Mouse (Mus musculus): ENCODE measurements around the gene Dbnl. TPM values are rescaled to one million over a fixed set of nuclear protein-coding genes. Genes with fewer than 3 reads are reported as not detected.

Dbnl gene
- polyA plus RNA-seq, 2 experiments, result 31.3 to 35.9 TPM

DNA sequence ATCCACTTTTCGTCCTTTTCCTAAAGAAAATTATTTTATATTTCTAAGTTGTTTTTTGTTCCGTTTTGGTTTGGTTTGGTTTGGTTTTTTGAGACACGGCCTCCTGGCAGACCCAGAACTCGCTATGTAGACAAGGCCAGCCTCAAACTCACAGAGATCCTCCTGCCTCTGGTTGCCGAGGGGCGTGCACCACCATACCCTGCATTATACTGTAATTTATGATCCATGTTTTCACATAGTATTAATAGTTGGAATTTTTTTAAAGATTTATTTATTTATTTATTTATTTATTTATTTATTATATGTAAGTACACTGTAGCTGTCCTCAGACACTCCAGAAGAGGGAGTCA, 25.7 kb upstream of the Dbnl start:
- DNase-seq (ENCODE audit: low read depth in 3 of 3, low spot score in 3 of 3), result no peak
- 7% methylated on average over 6 of the region's 6 CpGs for WGBS (ENCODE audit: insufficient replicate concordance)
- Histone ChIP-seq H3K4me3 (ENCODE audit: insufficient read depth in 1 of 2, low read depth in 2 of 2, low read length in 2 of 2) (peak overlapping the region; percentile 54 to 79), H3K36me3 (replicated peaks; ENCODE audit: control insufficient read depth, insufficient read depth, low read depth) (no peaks in the 10 kb centered on the region), H3K9ac (replicated peaks) (peak overlapping the region; percentile 59), H3K4me2 (ENCODE audit: low read depth) (peak overlapping the region; percentile 77), H3K27me3 (ENCODE audit: control insufficient read depth, insufficient read depth, low read length) (no peaks in the 10 kb centered on the region), H3K4me1 (replicated peaks; ENCODE audit: control insufficient read depth in 2 of 2, insufficient read depth in 2 of 2, low read length in 1 of 2) (peaks cover 2 to 4% of the 10 kb centered on the region in 2 experiments; a peak in 2 of 4 replicates), H3K27ac (peak overlapping the region; percentile 65), H3K9me3 (ENCODE audit: control insufficient read depth, low read length) (no peaks in the 10 kb centered on the region)
- ATAC-seq (ENCODE audit: insufficient read depth), result no peak
- TF ChIP-seq EP300 (IDR thresholded peaks at IDR 0.05; ENCODE audit: low read depth) (no peak), CTCF (IDR thresholded peaks at IDR 0.05; ENCODE audit: low read depth) (no peak)

DNA sequence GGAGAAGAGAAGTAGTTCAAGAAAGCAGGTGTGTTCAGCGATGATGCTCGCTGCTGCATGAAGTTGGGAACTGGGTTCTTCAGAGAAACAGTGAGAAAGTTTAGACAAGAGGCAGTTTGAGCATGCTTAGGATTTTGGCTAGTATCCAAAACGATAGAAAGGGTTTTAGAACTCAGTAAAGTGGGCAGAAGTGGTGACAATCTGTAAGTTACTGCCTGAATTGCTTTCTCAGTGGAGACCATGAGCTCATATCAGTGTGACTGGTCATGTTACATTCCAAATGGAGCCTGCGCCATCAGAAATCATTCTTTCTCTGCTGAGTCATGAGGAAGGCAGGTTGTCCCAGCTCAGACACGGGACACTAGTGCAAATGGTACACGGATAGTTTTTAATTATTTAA, 22.3 kb upstream of the Dbnl start:
- 72% methylated on average over 6 of the region's 6 CpGs for WGBS (ENCODE audit: insufficient replicate concordance)
- Histone ChIP-seq H3K4me1 (replicated peaks; ENCODE audit: control insufficient read depth in 2 of 2, insufficient read depth in 2 of 2, low read length in 1 of 2) (no peaks in the 10 kb centered on the region; a peak in 1 of 4 replicates), H3K9ac (replicated peaks) (no peak overlapping the region), H3K27ac (no peak overlapping the region), H3K36me3 (replicated peaks; ENCODE audit: control insufficient read depth, insufficient read depth, low read depth) (no peaks in the 10 kb centered on the region), H3K27me3 (ENCODE audit: control insufficient read depth, insufficient read depth, low read length) (no peaks in the 10 kb centered on the region), H3K4me2 (ENCODE audit: low read depth) (no peak overlapping the region), H3K9me3 (ENCODE audit: control insufficient read depth, low read length) (no peaks in the 10 kb centered on the region), H3K4me3 (ENCODE audit: insufficient read depth in 1 of 2, low read depth in 2 of 2, low read length in 2 of 2) (no peak overlapping the region)
- no peak for DNase-seq (ENCODE audit: low read depth in 3 of 3, low spot score in 3 of 3)
- no peak for TF ChIP-seq EP300 (IDR thresholded peaks at IDR 0.05; ENCODE audit: low read depth)
- no peak for TF ChIP-seq CTCF (IDR thresholded peaks at IDR 0.05; ENCODE audit: low read depth)
- no peak for ATAC-seq (ENCODE audit: insufficient read depth)

DNA sequence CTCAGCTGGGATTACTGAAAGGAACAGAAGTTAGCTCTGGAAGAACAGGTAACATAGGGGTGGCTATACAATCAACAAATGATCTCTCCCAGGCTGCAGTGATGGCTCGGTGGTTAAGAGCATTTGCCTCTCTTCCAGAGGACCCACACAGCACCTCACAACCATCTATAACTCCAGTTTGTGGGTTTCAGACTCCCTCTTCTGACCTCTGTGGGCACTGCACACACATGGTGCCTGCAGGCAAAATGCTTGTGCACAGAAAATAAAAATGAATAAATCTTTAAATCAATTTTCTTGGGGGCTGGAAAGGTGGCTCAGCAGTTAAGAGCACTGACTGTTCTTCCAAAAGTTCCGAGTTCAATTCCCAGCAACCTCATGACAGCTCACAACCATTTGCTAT, 9.8 kb upstream of the Dbnl start:
- Histone ChIP-seq H3K27me3 (ENCODE audit: control insufficient read depth, insufficient read depth, low read length) (no peaks in the 10 kb centered on the region), H3K27ac (no peak overlapping the region), H3K4me1 (replicated peaks; ENCODE audit: control insufficient read depth in 2 of 2, insufficient read depth in 2 of 2, low read length in 1 of 2) (peaks cover 10 to 11% of the 10 kb centered on the region in 2 experiments), H3K36me3 (replicated peaks; ENCODE audit: control insufficient read depth, insufficient read depth, low read depth) (no peaks in the 10 kb centered on the region), H3K9me3 (ENCODE audit: control insufficient read depth, low read length) (no peaks in the 10 kb centered on the region), H3K9ac (replicated peaks) (no peak overlapping the region), H3K4me2 (ENCODE audit: low read depth) (no peak overlapping the region), H3K4me3 (ENCODE audit: insufficient read depth in 1 of 2, low read depth in 2 of 2, low read length in 2 of 2) (no peak overlapping the region)
- TF ChIP-seq CTCF (IDR thresholded peaks at IDR 0.05; ENCODE audit: low read depth), result peak; percentile 64
- TF ChIP-seq EP300 (IDR thresholded peaks at IDR 0.05; ENCODE audit: low read depth), result 0 out of 2 replicates have a peak, but pooled peaks have one; percentile 7
- no peak for DNase-seq (ENCODE audit: low read depth in 3 of 3, low spot score in 3 of 3)
- ATAC-seq (ENCODE audit: insufficient read depth), result no peak
- WGBS (ENCODE audit: insufficient replicate concordance), result 44% methylated on average over 2 of the region's 2 CpGs

DNA sequence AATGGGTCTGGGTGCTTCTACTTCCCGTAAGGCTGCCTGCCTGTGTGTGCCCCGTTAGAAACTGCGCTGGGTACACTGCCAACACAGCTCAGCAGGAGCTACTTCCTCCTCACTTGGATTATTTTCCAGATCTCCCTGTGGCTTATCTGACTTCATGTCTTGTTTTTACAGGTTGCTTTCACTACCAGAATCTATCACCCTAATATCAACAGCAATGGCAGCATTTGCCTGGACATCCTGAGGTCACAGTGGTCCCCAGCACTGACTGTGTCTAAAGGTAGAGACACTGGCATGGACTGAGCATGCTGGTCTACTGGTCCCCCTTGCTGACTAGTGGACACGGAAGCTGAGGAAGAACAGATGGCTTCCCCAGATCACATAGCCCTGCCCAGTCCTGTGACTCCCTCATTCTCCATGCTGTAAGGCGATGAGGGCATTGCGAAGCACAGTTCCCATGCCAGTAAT, 8.2 kb upstream of the Dbnl start:
- Histone ChIP-seq H3K36me3 (replicated peaks; ENCODE audit: control insufficient read depth, insufficient read depth, low read depth) (no peaks in the 10 kb centered on the region), H3K4me2 (ENCODE audit: low read depth) (no peak overlapping the region), H3K4me3 (ENCODE audit: insufficient read depth in 1 of 2, low read depth in 2 of 2, low read length in 2 of 2) (no peak overlapping the region), H3K9ac (replicated peaks) (no peak overlapping the region), H3K9me3 (ENCODE audit: control insufficient read depth, low read length) (no peaks in the 10 kb centered on the region), H3K4me1 (replicated peaks; ENCODE audit: control insufficient read depth in 2 of 2, insufficient read depth in 2 of 2, low read length in 1 of 2) (peaks cover 10 to 11% of the 10 kb centered on the region in 2 experiments), H3K27ac (no peak overlapping the region), H3K27me3 (ENCODE audit: control insufficient read depth, insufficient read depth, low read length) (no peaks in the 10 kb centered on the region)
- no peak for DNase-seq (ENCODE audit: low read depth in 3 of 3, low spot score in 3 of 3)
- 84% methylated on average over 6 of the region's 6 CpGs for WGBS (ENCODE audit: insufficient replicate concordance)
- ATAC-seq (ENCODE audit: insufficient read depth), result no peak
- TF ChIP-seq EP300 (IDR thresholded peaks at IDR 0.05; ENCODE audit: low read depth), result no peak
- TF ChIP-seq CTCF (IDR thresholded peaks at IDR 0.05; ENCODE audit: low read depth), result no peak

DNA sequence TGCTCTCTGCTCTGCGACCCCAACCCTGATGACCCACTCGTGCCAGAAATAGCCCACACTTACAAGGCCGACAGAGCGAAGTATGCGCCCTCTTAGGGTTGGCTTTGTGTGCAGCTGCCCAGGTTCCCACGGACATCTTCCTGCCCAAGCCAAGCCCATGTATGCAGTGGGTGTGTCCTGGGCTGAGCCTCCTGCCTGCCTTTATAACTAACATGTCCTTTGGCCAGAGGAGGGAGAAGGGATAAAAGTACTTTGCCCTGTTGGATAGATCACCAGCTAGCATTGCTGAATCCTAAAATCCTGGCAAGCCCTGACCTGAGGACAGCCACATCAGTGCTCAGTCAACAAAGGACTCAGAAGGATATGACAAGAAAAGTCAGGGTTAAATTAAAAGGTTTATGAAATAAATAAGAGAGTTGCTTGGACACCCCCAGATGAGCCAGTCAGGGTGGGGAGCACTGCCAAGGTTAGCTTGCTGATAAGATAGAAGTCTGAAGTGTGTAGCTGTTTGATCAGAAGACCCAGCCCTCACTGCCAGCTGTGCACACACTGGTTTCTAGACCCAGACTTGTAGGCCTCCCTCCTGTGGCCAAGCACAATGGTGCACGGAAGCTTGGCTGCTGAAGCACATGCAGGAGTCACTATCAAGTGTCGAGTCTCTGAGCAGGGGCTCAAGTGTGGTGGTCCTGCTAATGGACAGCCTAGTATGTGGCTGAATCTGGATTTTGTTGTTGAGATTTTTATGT, 5.9 kb upstream of the Dbnl start:
- DNase-seq (ENCODE audit: low read depth in 3 of 3, low spot score in 3 of 3), result peak in 2 of 3 experiments; percentile 57 to 67
- H3K9ac ChIP-seq (replicated peaks), result peak overlapping the region; percentile 27
- 50% methylated on average over 8 of the region's 8 CpGs for WGBS (ENCODE audit: insufficient replicate concordance)

More for the DNA sequence above, 5.9 kb upstream of the Dbnl start:
- Histone ChIP-seq H3K9me3 (ENCODE audit: control insufficient read depth, low read length) (no peaks in the 10 kb centered on the region), H3K4me1 (replicated peaks; ENCODE audit: control insufficient read depth in 2 of 2, insufficient read depth in 2 of 2, low read length in 1 of 2) (peaks cover 15 to 17% of the 10 kb centered on the region in 2 experiments), H3K27me3 (ENCODE audit: control insufficient read depth, insufficient read depth, low read length) (no peaks in the 10 kb centered on the region), H3K27ac (no peak overlapping the region), H3K4me3 (ENCODE audit: insufficient read depth in 1 of 2, low read depth in 2 of 2, low read length in 2 of 2) (no peak overlapping the region), H3K4me2 (ENCODE audit: low read depth) (peak overlapping the region; percentile 23), H3K36me3 (replicated peaks; ENCODE audit: control insufficient read depth, insufficient read depth, low read depth) (no peaks in the 10 kb centered on the region)
- ATAC-seq (ENCODE audit: insufficient read depth), result peak; percentile 83
- TF ChIP-seq CTCF (IDR thresholded peaks at IDR 0.05; ENCODE audit: low read depth) (peak; percentile 78), EP300 (IDR thresholded peaks at IDR 0.05; ENCODE audit: low read depth) (peak; percentile 45; the same call in 1 of the 2 replicates)
